Mouse (Mus musculus) monocyte, adult 5-6 weeks (primary cell): ENCODE measurements at regions not wholly inside any gene's neighbourhood (a gene's known extent, or its start where the extent isn't known, plus 50 kb on each side); places are given as distances from the start of the nearest gene placed in this dataset.

Source experiments
- ATAC-seq: fragments of 153-309, 156-312 bp; replicated peaks from 2 replicates; pipeline ENCODE4 v1.8.0; 2017; ENCODE audit warnings: mild to moderate bottlenecking; ENCODE audit not compliant: low TSS enrichment, insufficient number of reproducible peaks, severe bottlenecking, poor library complexity, low FRiP score

GRCm38 (mm10) chr3:105219630-105220029 lies 153.0 kb downstream of the 4930564D02Rik start:
- no peak for ATAC-seq

- no peak for ATAC-seq
These were observed 154.0 kb downstream of the 4930564D02Rik start for GRCm38 (mm10) chr3:105220641-105221040.

GRCm38 (mm10) chr3:105222925-105223324 lies 156.3 kb downstream of the 4930564D02Rik start:
- ATAC-seq, result no peak

- ATAC-seq, result no peak
These were observed 157.0 kb downstream of the 4930564D02Rik start for GRCm38 (mm10) chr3:105223671-105224070.

- no peak for ATAC-seq
These were observed 160.9 kb downstream of the 4930564D02Rik start for GRCm38 (mm10) chr3:105227551-105227950.

GRCm38 (mm10) chr3:105228401-105228800 lies 161.8 kb downstream of the 4930564D02Rik start:
- no peak for ATAC-seq

GRCm38 (mm10) chr3:105241048-105241447 lies 174.4 kb downstream of the 4930564D02Rik start:
- no peak for ATAC-seq

- no peak for ATAC-seq
These were observed 190.5 kb downstream of the 4930564D02Rik start for GRCm38 (mm10) chr3:105257096-105257495.

- no peak for ATAC-seq
These were observed 176.9 kb upstream of the Kcnd3 start for GRCm38 (mm10) chr3:105275241-105275640.

GRCm38 (mm10) chr3:105280971-105281370 lies 171.2 kb upstream of the Kcnd3 start:
- ATAC-seq, result no peak

GRCm38 (mm10) chr3:105281686-105282085 lies 170.4 kb upstream of the Kcnd3 start:
- ATAC-seq, result no peak

GRCm38 (mm10) chr3:105298273-105298672 lies 153.9 kb upstream of the Kcnd3 start:
- ATAC-seq, result no peak

GRCm38 (mm10) chr3:105300693-105301548 lies 151.2 kb upstream of the Kcnd3 start:
- no peak for ATAC-seq

GRCm38 (mm10) chr3:105307676-105308075 lies 144.5 kb upstream of the Kcnd3 start:
- ATAC-seq, result no peak

- no peak for ATAC-seq
These were observed 143.1 kb upstream of the Kcnd3 start for GRCm38 (mm10) chr3:105309020-105309419.

- no peak for ATAC-seq
These were observed 98.9 kb upstream of the Kcnd3 start for GRCm38 (mm10) chr3:105353268-105353667.

- no peak for ATAC-seq
These were observed 97.8 kb upstream of the Kcnd3 start for GRCm38 (mm10) chr3:105354123-105354931.

- no peak for ATAC-seq
These were observed 94.6 kb upstream of the Kcnd3 start for GRCm38 (mm10) chr3:105357511-105357910.

GRCm38 (mm10) chr3:105359636-105360035 lies 92.5 kb upstream of the Kcnd3 start:
- ATAC-seq, result no peak

GRCm38 (mm10) chr3:105364685-105365084 lies 87.4 kb upstream of the Kcnd3 start:
- no peak for ATAC-seq
